Mouse (Mus musculus) embryonic facial prominence, embryonic 10.5 days (tissue): ENCODE data around the gene Slx. TPM values are rescaled to one million over a fixed set of nuclear protein-coding genes. Genes with fewer than 3 reads are reported as not detected.
"Not testable (repeated sequence)": the region's sequence is repeated elsewhere in the genome, so short reads cannot be mapped to it uniquely, and the experiment has no call there.

ENCODE experiments used
- DNase-seq: peaks from one replicate; pipeline ENCODE4 v3.0.0-alpha.2; 2017; ENCODE audit warnings: low spot score
- H3K27ac ChIP-seq: fragments of 300-500 bp; sonication (generic); replicated peaks from 2 replicates; pipeline ENCODE4 v1.5.1; 2016; ENCODE audit warnings: mild to moderate bottlenecking
- H3K27me3 ChIP-seq: fragments of 300-500 bp; sonication (generic); replicated peaks from 2 replicates; pipeline ENCODE4 v1.6.1; 2016; ENCODE audit warnings: low read depth, mild to moderate bottlenecking; ENCODE audit not compliant: poor library complexity, severe bottlenecking
- H3K36me3 ChIP-seq: fragments of 300-500 bp; sonication (generic); replicated peaks from 2 replicates; pipeline ENCODE4 v1.6.1; 2016; ENCODE audit warnings: mild to moderate bottlenecking, moderate library complexity
- H3K4me1 ChIP-seq: fragments of 300-500 bp; sonication (generic); 2 replicates; pipeline ENCODE4 v1.6.1; 2016
- H3K4me3 ChIP-seq: fragments of 300-500 bp; sonication (generic); 2 replicates; pipeline ENCODE4 v1.5.1; 2016; ENCODE audit warnings: mild to moderate bottlenecking, moderate library complexity
- H3K9me3 ChIP-seq: fragments of 300-500 bp; sonication (generic); 2 replicates; pipeline ENCODE4 v1.6.1; 2016; ENCODE audit warnings: mild to moderate bottlenecking
- WGBS: fragments of 180-500 bp; shearing (Covaris S2); methylation state at CpG from one replicate; pipeline ENCODE4 v1.1.7; 2016; 5-methylcytosine and 5-hydroxymethylcytosine counted together
- microRNA-seq: library from miRNA; unstranded; fragments of <30 nt; microRNA quantifications from one replicate; pipeline ENCODE4, GENCODE M21; 2017
- polyA plus RNA-seq: library from polyadenylated mRNA; unstranded; fragments of >200 nt; fragmentation: Nextera tagmentation; extraction: Ambion mirVana; gene quantifications from 2 replicates; pipeline ENCODE4 v1.2.1, GENCODE M21; 2016

The Slx gene
- not detected in 2 replicates for polyA plus RNA-seq

- 74% methylated on average over 3 of the region's 3 CpGs for WGBS
- not testable (repeated sequence) for H3K9me3 ChIP-seq
These were observed at the start of gene Slx for GRCm38 (mm10) chrX:26545465-26545864. Slx (minus strand) TSS chrX:26545565.

More at GRCm38 (mm10) chrX:26545465-26545864, at the start of gene Slx:
- not testable (repeated sequence) for H3K27ac ChIP-seq, H3K27me3 ChIP-seq, H3K4me3 ChIP-seq, H3K4me1 ChIP-seq, H3K36me3 ChIP-seq, DNase-seq

Small RNAs within 50 kb of the gene (microRNA-seq; reads per million reads assigned to microRNA genes)
- gene Gm27341: not detected

Other genes starting within 250 kb of the Slx start
- not detected in 2 replicates for gene Gm2030, start 235.5 kb downstream of the Slx start, polyA plus RNA-seq
- gene Gm14525, start 157.1 kb upstream of the Slx start, polyA plus RNA-seq: not detected in 2 replicates